Mouse (Mus musculus) liver, adult 2 months (tissue): ENCODE results near the gene Lce1b.

Source experiments
- CTCF ChIP-seq: fragments of 200-500 bp; IDR thresholded peaks from 2 replicates; pipeline ENCODE4 v1.5.1; 2011; ENCODE audit warnings: low read depth, low read length, control low read depth
- POLR2A ChIP-seq: fragments of 200-500 bp; IDR thresholded peaks from 2 replicates; pipeline ENCODE4 v1.6.1; 2011; ENCODE audit warnings: low read length, control low read depth; ENCODE audit not compliant: insufficient read depth; ENCODE audit errors: extremely low read depth

- no peak for TF ChIP-seq CTCF
- no peak for TF ChIP-seq POLR2A
Measured at GRCm38 (mm10) chr3:92678947-92679346, 22.2 kb upstream of the Lce1b start, which contains the start of gene Lce1c.
